Mouse (Mus musculus) retina, embryonic 14.5 days (tissue): ENCODE data around the gene Hacd4.

ENCODE experiments used
- DNase-seq: peaks from one replicate; pipeline ENCODE4 v3.0.0-alpha.2; 2015; ENCODE audit warnings: low spot score

Gene Hacd4

GRCm38 (mm10) chr4:88438326-88438989, at the start of gene Hacd4:
Gene Hacd4, minus strand, starts transcription at chr4:88438928.
- peak; percentile 48 for DNase-seq

GRCm38 (mm10) chr4:88488107-88488506, 49.4 kb upstream of the Hacd4 start:
- DNase-seq = no peak

- DNase-seq = no peak
Measured at GRCm38 (mm10) chr4:88480130-88480529, 41.4 kb upstream of the Hacd4 start.

- no peak for DNase-seq
Measured at GRCm38 (mm10) chr4:88478809-88479186, 40.1 kb upstream of the Hacd4 start.

- DNase-seq = no peak
Measured at GRCm38 (mm10) chr4:88478177-88478808, 39.6 kb upstream of the Hacd4 start.

GRCm38 (mm10) chr4:88476511-88477210, 37.9 kb upstream of the Hacd4 start:
- no peak for DNase-seq

- DNase-seq = no peak
Measured at GRCm38 (mm10) chr4:88476084-88476483, 37.4 kb upstream of the Hacd4 start.

- DNase-seq = no peak
Measured at GRCm38 (mm10) chr4:88471528-88471927, 32.8 kb upstream of the Hacd4 start.

GRCm38 (mm10) chr4:88464574-88464973, 25.8 kb upstream of the Hacd4 start:
- no peak for DNase-seq

GRCm38 (mm10) chr4:88462981-88463646, 24.4 kb upstream of the Hacd4 start:
- DNase-seq = no peak

GRCm38 (mm10) chr4:88462501-88462900, 23.8 kb upstream of the Hacd4 start:
- no peak for DNase-seq

- DNase-seq = no peak
Measured at GRCm38 (mm10) chr4:88461315-88461714, 22.6 kb upstream of the Hacd4 start.

GRCm38 (mm10) chr4:88458673-88459072, 19.9 kb upstream of the Hacd4 start:
- no peak for DNase-seq

GRCm38 (mm10) chr4:88458093-88458492, 19.4 kb upstream of the Hacd4 start:
- no peak for DNase-seq

GRCm38 (mm10) chr4:88450087-88450765, 11.5 kb upstream of the Hacd4 start:
- DNase-seq = no peak

- no peak for DNase-seq
Measured at GRCm38 (mm10) chr4:88448976-88449375, 10.2 kb upstream of the Hacd4 start.

- no peak for DNase-seq
Measured at GRCm38 (mm10) chr4:88440814-88441213, 2.1 kb upstream of the Hacd4 start.

- no peak for DNase-seq
Measured at GRCm38 (mm10) chr4:88439669-88440123, 968 bp upstream of the Hacd4 start.

- DNase-seq = no peak
Measured at GRCm38 (mm10) chr4:88438990-88439329, 232 bp upstream of the Hacd4 start.

- DNase-seq = no peak
Measured at GRCm38 (mm10) chr4:88437917-88438316, 811 bp downstream of the Hacd4 start.

GRCm38 (mm10) chr4:88437166-88437565, 1.6 kb downstream of the Hacd4 start:
- no peak for DNase-seq

- DNase-seq = no peak
Measured at GRCm38 (mm10) chr4:88436593-88437165, 2.0 kb downstream of the Hacd4 start.
